Mouse (Mus musculus) MEL (cell line): ENCODE results near the gene Arhgef38.

Experiments
- CTCF ChIP-seq, 3 experiments: IDR thresholded peaks in 2 of 3; conservative IDR thresholded peaks in 1 of 3; 2 replicates each; pipeline ENCODE4 v1.5.1; 2011 to 2012; ENCODE audit warnings: low read length in 3 of 3, low read depth in 2 of 3, mild to moderate bottlenecking in 2 of 3, improper control_type of control experiment in 1 of 3, inconsistent platforms in 1 of 3, mixed read lengths in 1 of 3, moderate library complexity in 1 of 3; ENCODE audit not compliant: control insufficient read depth in 1 of 3, insufficient read depth in 1 of 3, poor library complexity in 1 of 3, severe bottlenecking in 1 of 3
- ETS1 ChIP-seq: IDR thresholded peaks from 2 replicates; pipeline ENCODE4 v1.6.1; 2012; ENCODE audit warnings: low read depth, mild to moderate bottlenecking, inconsistent platforms, low read length, improper control_type of control experiment, moderate library complexity
- GATA1 ChIP-seq: IDR thresholded peaks from 2 replicates; pipeline ENCODE4 v1.6.1; 2011; ENCODE audit warnings: low read depth, low read length, improper control_type of control experiment
- HCFC1 ChIP-seq: IDR thresholded peaks from 2 replicates; pipeline ENCODE4 v1.6.1; 2012; ENCODE audit warnings: low read depth, mild to moderate bottlenecking, inconsistent platforms, low read length, improper control_type of control experiment, moderate library complexity
- MAZ ChIP-seq: IDR thresholded peaks from 2 replicates; pipeline ENCODE4 v1.6.1; 2012; ENCODE audit warnings: low read depth, mild to moderate bottlenecking, inconsistent platforms, low read length, improper control_type of control experiment
- NRF1 ChIP-seq: IDR thresholded peaks from 2 replicates; pipeline ENCODE4 v1.6.1; 2014; ENCODE audit warnings: low read depth, mild to moderate bottlenecking, inconsistent platforms, low read length, improper control_type of control experiment, moderate library complexity; ENCODE audit not compliant: poor library complexity, insufficient read depth, severe bottlenecking
- POLR2A ChIP-seq, 2 experiments: IDR thresholded peaks; 2 replicates each; pipeline ENCODE4 v1.6.1; 2011 to 2012; ENCODE audit warnings: low read length in 2 of 2, mild to moderate bottlenecking in 2 of 2, control low read depth in 1 of 2, improper control_type of control experiment in 1 of 2, low read depth in 1 of 2, moderate library complexity in 1 of 2; ENCODE audit not compliant: control insufficient read depth in 1 of 2, insufficient read depth in 1 of 2, poor library complexity in 1 of 2
- USF1 ChIP-seq: IDR thresholded peaks from 2 replicates; pipeline ENCODE4 v1.6.1; 2014; ENCODE audit warnings: low read depth, mild to moderate bottlenecking, inconsistent platforms, low read length, improper control_type of control experiment, moderate library complexity

DNA sequence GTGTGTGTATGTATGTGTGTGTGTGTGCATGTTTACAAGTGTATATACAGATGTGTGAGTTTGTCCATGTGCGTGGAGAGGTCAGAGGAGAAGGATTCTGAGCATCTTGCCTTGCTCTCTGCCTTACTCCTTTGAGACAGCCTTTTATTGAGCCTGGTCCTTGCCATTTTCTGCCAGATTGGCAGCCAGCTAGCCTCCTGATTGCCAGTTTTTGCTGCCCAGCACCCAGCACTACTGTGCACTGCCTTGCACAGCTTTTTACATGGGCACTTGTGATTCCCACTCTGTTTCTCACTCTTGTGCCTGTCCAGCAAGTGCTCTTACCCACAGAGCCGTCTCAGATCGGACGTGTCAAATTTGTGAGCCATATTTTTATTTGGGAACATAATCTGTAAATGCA lies 62.5 kb downstream of the Arhgef38 start:
- TF ChIP-seq POLR2A (IDR thresholded peaks at IDR 0.05; ENCODE audit: control insufficient read depth in 1 of 2, insufficient read depth in 1 of 2, low read depth in 1 of 2, low read length in 2 of 2, poor library complexity in 1 of 2) (no peak), HCFC1 (no peak), GATA1 (no peak), USF1 (no peak), NRF1 (no peak), CTCF (IDR thresholded peaks at IDR 0.05 in 2 of 3, conservative IDR thresholded peaks at IDR 0.05 in 1 of 3; ENCODE audit: control insufficient read depth in 1 of 3, insufficient read depth in 1 of 3, low read depth in 2 of 3, low read length in 3 of 3, poor library complexity in 1 of 3, severe bottlenecking in 1 of 3) (no peak), ETS1 (no peak), MAZ (no peak)
